Mouse (Mus musculus) kidney, postnatal 4 days (tissue): ENCODE measurements around the gene Lsamp.
A peak's percentile ranks its signal among the peaks of the same experiment; 100 is the strongest.

Experiments used
- DNase-seq, 2 experiments: peaks; one replicate each; pipeline ENCODE4 v3.0.0; 2021; ENCODE audit warnings: mixed read lengths in 2 of 2

The Lsamp gene

DNA sequence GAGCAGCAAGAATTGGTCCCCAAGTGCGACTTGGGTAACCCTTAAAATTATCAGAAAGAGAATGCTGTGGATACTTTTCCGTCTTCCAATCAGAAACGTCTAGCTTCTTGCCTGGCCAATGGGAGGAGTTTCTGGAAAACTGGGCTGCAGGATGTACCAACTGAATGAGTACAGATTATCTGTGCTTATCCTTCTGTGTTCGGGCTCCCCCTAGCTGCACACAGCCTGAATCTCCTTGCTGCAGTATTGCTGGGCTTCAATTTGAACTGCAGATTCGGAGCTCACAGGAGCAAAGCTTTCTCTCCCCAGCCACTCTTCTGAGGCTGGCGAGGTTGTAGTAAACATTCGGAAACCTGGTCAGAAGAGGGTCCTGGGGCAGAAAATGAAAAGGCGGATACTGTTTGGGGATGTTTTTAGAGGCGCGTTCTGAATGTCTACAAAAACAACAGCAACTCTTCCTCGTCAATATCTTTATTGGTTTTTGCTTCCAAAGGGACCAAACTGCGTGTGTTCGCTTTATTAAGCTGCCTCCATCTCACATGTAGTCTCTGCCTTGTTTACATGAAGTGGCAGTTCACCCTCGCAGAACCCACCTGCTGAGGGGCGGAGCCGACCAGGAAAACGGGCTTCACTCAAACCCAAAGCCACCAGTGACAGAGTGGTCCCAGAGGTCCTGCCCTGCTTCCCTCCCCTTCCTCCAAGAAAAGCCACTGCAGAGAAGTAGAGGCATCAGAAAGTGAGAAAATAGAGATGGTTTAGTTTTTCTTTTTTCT is 984.1 kb downstream of the Lsamp start:
- peak; percentile 82 to 87 for DNase-seq

DNA sequence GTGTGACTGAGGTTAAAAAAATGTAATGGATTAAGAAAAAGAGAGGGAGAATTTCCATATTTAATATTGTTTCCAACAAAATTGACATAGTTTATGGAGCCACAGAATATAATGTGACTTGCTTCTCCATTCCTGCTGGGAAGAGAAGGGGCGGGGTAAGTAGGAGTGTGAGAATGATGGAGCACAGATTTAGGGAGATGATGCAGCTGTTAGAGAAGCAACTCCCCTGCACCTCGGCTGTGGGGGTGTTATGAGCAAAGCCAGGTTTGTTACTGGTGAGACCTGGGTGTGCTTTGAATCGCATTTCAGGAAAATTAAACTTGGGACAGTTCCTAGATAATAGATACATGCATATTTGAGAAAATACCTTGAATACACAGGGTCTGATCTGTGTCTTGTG is 987.2 kb downstream of the Lsamp start:
- DNase-seq: peak; percentile 4 to 11

DNA sequence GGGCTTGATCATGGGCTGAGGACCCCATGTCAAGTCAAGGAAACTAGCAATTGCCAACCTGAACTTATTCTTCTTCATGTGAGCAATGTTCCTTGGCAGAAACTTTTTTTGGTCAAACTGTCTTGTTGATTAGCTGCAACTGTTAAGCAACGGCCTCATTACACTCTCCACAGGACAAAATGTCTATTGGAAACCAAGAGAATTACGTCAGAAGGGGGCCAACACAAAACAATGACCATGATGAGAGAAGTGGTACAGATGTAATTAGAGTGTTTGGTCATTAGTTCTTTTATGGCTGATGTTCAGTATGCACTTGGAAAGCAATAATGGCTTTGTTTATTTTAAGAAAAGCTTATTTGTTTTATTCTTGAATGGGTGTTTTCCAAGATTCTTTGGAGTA is 989.9 kb downstream of the Lsamp start:
- DNase-seq: no peak

DNA sequence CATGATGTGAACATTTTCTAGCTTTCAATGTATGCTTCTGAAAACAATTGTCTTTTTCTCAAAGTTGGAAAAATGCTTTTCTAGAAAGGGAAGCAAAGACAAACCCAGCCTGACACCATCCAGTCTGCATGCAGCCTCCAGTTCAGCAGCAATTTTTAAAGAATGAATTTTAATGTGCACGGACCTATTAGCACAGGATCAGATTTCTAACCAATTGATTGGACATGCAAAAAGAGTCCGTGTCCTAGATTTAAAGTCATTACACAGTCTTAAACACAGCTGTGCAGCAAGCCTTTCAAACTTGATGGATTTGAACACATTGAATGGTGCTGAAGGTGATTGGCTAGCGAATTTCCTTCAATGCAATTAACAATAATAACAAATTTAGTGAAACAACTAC is 998.9 kb downstream of the Lsamp start:
- DNase-seq: no peak

DNA sequence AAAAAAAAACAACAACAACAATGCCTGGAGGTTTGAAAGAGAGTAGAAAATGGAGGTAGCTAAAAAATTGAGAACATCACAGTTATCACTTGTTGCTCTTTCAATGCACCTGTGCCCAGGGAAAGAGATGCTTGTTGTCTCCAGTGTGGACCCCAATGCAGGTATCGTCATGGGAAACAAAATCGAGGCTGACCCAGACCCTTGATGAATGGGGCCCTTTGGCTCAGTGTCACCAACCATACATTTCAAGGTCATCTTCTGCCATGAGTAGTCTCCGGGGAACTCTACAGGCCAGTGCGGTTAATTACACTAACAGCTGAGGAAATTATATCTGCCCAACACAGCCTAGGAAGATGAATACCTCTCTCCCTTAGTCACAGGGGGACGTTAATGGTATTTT is 1023.4 kb downstream of the Lsamp start:
- DNase-seq: no peak

DNA sequence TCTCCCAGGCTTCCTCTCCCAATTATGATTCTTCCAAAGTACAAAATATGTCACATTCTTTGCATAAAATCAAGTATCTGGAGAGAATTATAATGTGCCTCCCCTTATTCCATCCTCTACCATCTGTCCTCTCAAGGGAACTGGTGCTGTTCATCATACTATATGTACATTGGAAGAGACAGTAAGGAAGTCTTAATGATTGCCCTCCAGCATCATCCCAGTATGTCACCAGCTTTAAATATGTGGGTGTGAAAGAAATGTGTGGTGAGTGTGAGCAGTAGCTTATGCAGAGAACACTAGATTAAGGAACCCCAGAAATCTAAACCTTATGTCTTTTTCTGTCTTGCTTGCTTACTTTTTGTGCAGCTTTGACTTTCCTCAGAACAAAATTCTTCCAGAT is 1050.6 kb downstream of the Lsamp start:
- DNase-seq: no peak

DNA sequence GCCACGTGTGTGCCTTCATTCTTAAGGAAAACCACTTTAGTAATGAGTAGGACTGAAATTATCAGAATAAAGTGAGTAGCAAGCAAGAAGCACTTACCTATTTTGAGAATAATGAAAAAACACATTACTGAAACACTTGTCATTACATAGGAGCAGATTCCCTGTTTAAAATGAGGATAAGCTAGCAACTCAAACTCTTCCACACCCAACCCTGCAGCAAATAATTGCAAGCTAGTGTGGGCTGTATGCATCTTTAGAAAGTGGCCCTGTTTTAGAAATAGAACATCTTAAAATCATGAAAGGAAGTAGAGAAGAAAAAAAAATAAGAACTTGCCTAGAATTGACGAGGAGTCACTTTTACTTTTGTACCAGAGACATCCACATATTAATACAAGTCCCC is 1057.5 kb downstream of the Lsamp start:
- DNase-seq: no peak

DNA sequence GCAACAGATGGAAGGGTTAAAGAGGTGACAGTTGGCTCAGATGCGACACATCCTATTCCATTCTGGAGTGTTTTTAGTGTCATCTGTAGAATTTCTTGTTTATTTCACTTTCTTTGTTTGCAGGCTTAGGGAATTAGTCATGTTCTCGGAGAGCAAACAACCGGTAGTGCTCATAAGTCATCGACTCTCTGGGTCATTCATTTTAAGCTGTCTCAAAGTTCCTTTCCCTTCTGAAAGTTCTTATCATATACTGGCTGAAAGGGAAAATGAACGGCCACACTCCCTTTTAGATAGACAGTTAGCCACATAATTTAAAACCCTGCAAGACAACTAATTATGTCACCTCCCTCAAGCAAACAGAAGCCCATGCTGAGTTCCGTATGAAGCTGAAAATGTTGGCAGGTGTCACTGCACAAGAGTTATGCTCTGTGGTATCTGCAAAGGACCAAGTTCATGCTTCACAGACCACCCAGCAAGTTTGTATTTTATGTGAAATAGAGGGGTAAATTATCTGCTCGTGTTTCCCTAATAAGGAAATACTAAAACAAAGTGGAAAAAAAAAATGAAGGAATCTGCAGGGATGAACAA is 1079.2 kb downstream of the Lsamp start:
- DNase-seq: peak in 1 of 2 experiments; percentile 4

DNA sequence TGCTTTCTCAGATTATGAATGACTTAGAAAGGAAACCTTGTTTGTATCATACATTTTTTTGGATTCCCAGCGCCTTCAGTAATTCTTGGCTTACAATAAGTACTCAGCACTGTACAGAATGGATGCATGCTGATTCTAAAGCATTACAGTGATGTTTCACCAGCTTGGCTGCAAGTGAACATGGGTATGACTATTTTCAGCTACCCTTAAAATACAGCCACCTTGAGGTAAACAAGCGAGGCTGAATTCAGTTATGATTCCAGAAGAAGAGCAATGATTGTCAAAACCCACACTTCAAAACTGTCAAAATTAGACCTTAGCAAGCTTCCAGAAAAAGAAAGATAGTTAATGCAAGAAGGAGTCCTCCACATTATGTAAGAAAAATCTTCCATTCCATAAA is 1089.3 kb downstream of the Lsamp start:
- no peak for DNase-seq

DNA sequence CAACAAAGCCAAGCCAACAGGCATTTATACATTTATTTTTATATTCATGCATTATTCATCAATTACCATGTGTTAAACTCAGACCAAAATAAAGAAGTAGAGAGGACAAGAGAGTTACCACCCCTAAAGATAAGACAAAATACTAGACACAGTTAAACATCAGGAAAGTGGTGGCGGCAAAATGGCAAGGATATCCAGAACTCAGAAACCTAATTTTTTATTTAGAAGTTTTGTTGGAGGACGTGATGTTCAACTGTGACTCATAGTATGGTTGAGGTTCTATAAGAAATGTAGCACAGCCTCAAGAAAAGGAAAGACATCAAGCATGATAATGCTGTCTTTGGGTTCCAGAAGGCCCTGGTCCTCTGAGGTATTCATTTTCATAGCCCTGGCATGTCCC is 1104.5 kb downstream of the Lsamp start:
- DNase-seq: no peak

DNA sequence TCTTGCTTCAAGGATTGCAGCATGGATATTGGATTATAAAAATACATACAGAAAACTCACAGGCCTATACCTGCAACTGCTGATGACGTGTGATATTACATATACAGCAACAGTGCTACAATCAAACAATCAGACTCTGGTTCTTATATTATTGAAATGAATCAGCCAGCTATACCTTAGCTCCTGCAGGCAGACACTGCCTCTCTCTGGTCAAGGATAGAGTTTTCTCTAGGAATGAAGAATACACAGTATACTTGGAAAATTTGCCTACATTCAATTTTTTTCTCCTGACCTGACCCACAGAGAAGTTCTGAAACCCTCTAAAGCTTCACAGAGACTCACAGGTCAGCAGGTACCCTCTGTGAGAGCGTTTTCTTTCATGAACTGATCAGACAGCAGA is 1105.9 kb downstream of the Lsamp start:
- DNase-seq: no peak

DNA sequence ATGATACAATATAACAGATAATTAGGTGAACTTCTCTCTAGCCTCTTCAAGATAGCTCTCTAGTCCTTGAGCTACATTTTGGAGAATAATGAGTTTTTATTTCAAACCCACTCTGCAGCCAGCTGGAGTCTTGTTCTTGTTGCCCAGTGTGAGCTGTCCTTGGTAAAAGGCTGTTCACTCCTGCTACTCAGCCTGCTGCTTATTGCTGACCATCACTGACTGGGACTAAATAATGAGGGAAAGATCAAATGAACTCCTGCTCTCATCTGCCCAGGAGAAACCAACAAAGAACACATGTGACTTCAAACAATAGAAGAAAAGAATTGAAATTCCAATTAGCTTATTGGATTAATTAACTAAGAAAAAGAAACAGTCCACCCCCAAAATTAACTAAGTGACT is 1107.1 kb downstream of the Lsamp start:
- no peak for DNase-seq

DNA sequence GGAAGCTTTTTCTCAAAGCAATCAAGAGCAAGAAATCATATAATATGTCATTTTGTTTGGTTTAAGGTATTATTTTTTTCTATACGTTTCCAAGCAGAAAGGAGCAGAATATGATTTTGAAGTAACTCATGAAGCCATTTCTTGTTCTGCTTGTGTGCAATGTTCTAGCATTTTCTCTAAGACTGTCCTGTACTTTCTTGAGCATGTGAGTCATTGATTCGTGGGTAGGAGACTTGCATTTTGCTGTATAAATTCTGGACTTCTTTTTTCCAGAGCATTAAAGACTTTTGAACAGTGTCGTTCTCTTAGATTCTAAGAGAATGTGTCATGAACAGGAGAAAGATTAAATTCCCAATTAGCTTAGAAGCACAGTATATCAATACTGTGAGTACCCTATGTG is 1118.6 kb downstream of the Lsamp start:
- DNase-seq: no peak

DNA sequence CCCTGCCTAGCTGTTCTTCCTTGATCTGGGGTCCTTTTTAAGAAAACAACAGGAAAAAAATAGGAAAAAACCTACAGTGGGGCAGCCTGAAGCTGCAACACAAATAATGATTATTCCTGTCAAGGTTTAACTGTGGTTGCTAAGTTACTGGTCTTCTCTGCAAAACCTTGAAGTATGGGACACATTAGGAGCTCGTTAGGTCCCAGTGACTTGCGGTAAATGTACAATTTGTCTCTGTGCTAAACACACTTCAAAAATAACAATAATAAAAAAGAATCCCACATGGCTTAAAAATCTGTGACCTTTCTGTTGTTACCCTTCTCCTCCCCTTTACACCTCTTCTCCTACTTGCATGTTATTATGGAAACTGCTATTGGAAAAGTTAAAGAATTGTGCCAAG is 1140.2 kb downstream of the Lsamp start:
- DNase-seq: no peak

DNA sequence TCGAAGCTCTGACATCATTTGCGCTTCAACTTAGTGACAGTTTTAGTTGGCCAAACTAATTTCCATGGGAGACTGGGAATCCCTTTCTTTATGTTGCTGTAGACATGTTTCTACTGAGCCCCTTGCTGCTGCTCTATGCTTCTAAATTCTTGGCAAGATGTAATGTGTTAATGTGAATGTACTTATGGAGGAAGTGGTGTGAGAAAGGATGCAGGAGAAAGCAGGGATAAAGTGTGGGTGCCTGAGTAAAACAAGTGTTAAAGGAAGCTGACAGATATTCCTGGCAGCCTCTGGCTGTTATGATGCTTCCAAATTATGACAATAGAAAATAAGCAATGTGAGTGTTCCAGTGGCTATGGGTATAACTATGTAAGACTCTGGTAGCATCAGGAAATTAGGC is 1140.9 kb downstream of the Lsamp start:
- DNase-seq: no peak

DNA sequence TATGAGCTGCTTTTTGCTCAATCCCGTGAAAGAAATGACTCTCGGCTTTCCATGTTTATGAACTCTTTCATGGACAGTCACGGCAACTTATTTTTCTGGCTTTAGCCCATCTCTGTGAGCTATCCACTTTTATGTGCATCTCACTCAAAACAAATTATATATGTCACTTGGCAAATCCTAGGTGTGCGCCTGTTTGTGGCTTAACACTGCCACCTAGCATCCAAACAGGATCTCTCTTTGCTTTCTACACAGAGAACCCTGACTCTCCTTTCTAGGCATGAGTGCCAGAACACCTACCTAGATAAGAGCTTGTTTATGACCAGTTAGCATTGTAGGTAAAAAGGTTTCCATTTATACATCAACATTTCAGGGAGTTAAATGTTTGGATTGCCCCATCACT is 1146.9 kb downstream of the Lsamp start:
- DNase-seq: peak in 1 of 2 experiments; percentile 3

DNA sequence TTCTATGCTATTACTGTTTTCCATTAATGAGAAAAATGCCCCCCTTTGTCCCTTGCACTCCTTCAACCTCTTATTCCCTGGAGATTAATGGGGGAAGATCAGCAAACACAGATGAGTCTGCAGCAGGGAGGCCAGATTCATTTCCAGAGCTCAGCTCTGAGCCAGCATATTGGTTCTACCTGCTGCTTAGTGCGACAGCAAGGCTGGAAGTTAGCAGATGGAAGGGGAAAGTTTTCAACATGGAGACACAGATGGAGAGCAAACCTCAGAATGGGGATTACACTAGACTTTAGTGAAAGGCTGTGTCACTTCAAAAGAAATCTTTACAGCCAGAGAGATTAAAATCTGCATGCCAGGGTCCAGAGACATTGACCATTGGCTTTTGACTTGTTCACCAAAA is 1188.7 kb downstream of the Lsamp start:
- DNase-seq: no peak

DNA sequence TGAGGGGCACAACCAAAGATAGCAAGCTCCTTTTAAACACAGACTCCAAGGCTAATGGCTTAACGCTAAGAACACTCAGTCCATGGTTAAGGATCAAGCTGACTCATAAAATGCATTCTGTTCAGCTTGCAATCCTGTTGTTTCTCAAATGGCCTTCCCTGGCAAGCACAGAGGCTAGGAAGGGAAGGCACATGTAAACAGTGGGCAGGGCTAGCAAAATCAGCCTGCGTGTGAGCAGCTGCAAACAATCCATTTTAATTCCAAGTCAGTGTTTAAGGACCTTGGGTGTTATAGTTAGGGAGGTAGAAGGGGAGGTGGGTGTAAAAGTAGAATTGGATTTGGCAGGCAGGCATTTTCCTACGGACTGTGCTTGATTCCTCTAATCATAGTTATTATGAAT is 1195.4 kb downstream of the Lsamp start:
- DNase-seq: no peak

DNA sequence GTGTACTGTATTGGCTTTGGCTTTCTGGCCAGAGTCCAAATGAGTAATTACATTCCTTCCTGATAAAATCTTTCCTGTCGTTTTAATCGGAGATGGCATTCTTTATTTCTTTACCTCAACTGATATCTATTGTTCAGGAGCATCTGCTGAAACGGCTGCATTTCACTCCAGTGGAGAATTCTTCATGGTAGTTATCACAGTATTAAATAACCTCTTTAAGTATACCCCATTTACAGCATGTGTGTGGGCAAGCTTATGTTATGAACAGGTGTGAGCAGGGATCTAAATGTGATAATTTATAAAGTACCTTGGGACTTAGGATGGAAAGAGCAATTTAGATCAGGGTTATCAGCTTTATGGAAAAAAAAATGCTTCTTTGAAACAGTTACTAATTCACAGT is 1196.7 kb downstream of the Lsamp start:
- DNase-seq: no peak

DNA sequence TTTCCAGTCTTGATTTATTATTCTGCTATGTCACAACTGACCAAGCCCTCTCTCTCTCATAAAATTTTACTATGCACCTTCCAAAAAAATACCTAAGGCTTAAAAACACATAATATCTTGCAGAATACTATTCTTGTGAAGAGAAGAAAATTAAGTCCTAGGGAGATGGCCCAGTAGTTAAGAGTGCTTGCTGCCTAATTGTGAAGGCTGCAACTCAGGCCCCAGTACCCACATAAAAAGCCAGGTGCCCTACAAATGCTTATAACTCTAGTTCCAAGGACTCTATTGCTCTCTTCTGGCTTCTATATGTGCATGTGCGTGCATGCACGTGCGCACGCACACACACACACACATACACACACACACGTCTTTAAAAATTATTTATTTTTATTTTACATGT is 1225.9 kb downstream of the Lsamp start:
- DNase-seq: no peak

DNA sequence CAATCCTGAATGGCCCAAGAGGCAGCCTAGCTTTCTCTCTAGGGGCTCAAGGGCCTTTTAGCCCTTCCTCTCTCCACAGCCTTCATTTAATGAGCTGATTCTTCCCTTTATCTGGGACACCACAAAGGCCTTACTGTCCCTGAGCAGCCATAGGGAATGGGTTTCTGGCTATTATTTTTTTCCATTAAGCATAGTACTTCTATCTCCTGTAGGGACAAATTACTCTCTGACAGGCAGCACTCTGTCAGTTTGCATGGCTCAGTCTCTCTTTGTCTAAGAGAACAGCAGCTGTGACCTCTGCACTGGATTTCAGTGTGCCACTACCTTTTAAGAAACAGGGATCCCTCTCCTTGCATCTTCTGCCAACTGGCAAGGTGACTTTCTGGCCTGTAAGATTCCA is 1251.7 kb downstream of the Lsamp start:
- DNase-seq: no peak

DNA sequence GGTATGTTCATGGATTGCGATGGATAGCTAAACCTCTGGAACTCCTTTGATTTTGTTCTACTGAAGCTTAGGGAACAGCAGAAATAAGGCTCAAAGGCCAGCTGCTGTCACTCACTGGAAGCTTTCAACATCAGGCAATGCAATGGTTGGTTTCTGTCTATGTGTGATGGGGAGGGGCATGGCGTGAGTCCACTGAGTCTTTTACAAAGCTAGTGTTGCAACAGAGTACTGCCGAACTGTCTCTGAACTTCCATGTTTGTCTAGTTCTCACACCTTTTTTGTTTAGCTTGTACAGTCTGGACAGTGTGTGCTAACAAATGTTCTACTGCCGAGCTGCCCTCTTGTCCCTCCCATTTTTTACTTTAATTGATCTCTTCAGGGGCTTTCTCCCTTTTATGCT is 1258.7 kb downstream of the Lsamp start:
- DNase-seq: no peak

DNA sequence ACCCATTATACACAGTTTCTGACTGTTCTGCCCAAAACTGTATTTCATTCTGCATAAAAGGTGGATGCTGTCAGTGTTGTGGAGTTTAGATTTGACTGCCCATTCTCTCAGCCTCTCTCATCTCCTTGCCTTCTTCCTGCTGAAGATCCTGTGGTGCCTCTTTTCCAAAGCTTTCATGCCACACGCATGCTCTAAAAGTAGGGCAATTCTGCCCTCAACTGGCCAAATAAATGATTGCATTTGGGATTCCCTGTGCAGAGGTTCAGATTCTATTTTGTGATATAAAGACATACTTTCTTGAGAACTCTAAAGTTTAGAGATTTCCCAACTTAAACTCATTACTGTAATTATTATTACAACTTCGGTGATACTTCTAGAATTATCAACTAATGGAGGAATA is 1260.5 kb downstream of the Lsamp start:
- peak; percentile 34 to 39 for DNase-seq

DNA sequence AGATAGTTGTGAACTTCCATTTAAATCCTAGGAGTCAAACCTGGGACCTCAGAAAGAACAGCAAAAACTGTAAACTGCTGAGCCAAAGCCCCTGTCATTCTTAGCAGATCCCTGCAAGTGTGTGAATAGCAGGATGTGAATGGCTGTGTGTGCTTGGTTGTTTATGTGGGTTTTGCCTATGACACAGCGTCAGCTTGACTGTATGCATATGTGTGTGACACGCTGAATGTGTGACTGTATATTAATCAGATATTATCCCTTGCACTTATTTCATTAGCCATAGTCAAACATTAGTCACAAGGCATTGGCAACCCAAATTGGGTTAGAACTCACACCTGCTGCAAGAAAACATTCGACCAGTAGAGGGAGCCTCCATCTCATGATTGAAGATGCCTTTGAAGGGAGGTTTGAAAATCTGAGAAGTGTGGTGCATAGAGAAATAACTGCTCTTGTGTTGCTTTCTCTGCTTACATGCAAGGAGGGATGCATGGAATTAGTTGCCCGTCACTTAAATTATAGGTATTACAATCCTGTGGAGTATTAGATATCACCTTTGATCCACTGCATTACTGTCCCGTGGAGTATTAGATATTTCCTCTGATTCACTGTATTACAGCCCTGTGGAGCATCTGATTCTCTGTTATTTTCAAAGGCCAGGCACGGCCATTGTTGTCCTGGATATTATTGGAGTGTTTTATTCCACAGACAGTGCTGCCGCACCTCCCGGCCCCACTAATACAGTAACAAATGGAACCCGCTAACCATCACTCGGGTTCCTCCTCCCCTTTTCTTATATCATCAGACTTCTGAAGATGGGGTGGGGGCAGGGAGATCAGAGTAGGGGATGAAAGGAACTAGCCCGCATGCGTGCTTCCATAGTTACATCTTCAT is 1274.2 kb downstream of the Lsamp start:
- peak; percentile 72 to 75 for DNase-seq
